Mouse (Mus musculus) small intestine, adult 2 months (tissue): ENCODE measurements around the gene Ntm.

Experiments
- CTCF ChIP-seq: fragments of 200-500 bp; IDR thresholded peaks from 2 replicates; pipeline ENCODE4 v1.5.1; 2012; ENCODE audit warnings: low read depth, mild to moderate bottlenecking, control low read depth, inconsistent platforms, low read length, moderate library complexity, mixed read lengths; ENCODE audit not compliant: insufficient replicate concordance, insufficient read length; ENCODE audit errors: extremely low read depth
- POLR2A ChIP-seq: fragments of 200-500 bp; IDR thresholded peaks from 2 replicates; pipeline ENCODE4 v1.6.1; 2012; ENCODE audit warnings: low read depth, mild to moderate bottlenecking, control low read depth, inconsistent platforms, low read length, moderate library complexity

GRCm38 (mm10) chr9:29377172-29378002 lies 585.6 kb downstream of the Ntm start:
- TF ChIP-seq POLR2A (no peak), CTCF (no peak)
